Mouse (Mus musculus) liver, adult 2 months (tissue): Measurements from ENCODE around the gene Grwd1. TPM values are rescaled to one million over a fixed set of nuclear protein-coding genes. Genes with fewer than 3 reads are reported as not detected.

ENCODE experiments used
- DNase-seq: peaks from one replicate; pipeline ENCODE4 v3.0.0-alpha.2; 2011; ENCODE audit warnings: low read depth, low spot score; ENCODE audit errors: extremely low read depth
- H3K27ac ChIP-seq: fragments of 200-500 bp; replicated peaks from 2 replicates; pipeline ENCODE4 v1.5.1; 2012; ENCODE audit warnings: low read depth, mild to moderate bottlenecking, control low read depth, inconsistent platforms, low read length; ENCODE audit not compliant: insufficient read depth
- H3K27me3 ChIP-seq: fragments of 200-500 bp; 2 replicates; pipeline ENCODE4 v1.6.1; 2012; ENCODE audit warnings: mild to moderate bottlenecking, moderate library complexity, low read length, inconsistent platforms; ENCODE audit not compliant: control insufficient read depth, insufficient read depth
- H3K36me3 ChIP-seq: fragments of 200-500 bp; 2 replicates; pipeline ENCODE4 v1.6.1; 2012; ENCODE audit warnings: low read length, inconsistent platforms; ENCODE audit not compliant: control insufficient read depth, insufficient read depth
- H3K4me1 ChIP-seq: fragments of 200-500 bp; 2 replicates; pipeline ENCODE4 v1.6.1; 2011; ENCODE audit warnings: low read length; ENCODE audit not compliant: control insufficient read depth, insufficient read depth
- H3K4me3 ChIP-seq: fragments of 200-500 bp; 2 replicates; pipeline ENCODE4 v1.5.1; 2011; ENCODE audit warnings: low read depth, mild to moderate bottlenecking, control low read depth, low read length, moderate library complexity; ENCODE audit not compliant: insufficient read depth
- H3K79me2 ChIP-seq: fragments of 200-500 bp; 2 replicates; pipeline ENCODE4 v1.6.1; 2012; ENCODE audit warnings: inconsistent platforms, mild to moderate bottlenecking, low read length, moderate library complexity; ENCODE audit not compliant: control insufficient read depth, insufficient read depth
- H3K9ac ChIP-seq: fragments of 200-500 bp; 2 replicates; pipeline ENCODE4 v1.6.1; 2012; ENCODE audit warnings: low read depth, mild to moderate bottlenecking, control low read depth, inconsistent platforms, low read length
- CTCF ChIP-seq: fragments of 200-500 bp; IDR thresholded peaks from 2 replicates; pipeline ENCODE4 v1.5.1; 2011; ENCODE audit warnings: low read depth, low read length, control low read depth
- POLR2A ChIP-seq: fragments of 200-500 bp; IDR thresholded peaks from 2 replicates; pipeline ENCODE4 v1.6.1; 2011; ENCODE audit warnings: low read length, control low read depth; ENCODE audit not compliant: insufficient read depth; ENCODE audit errors: extremely low read depth
- WGBS: fragments of 180-500 bp; shearing (Covaris S2); methylation state at CpG from one replicate; pipeline ENCODE4 v1.1.7; 2018; 5-methylcytosine and 5-hydroxymethylcytosine counted together
- polyA plus RNA-seq: library from polyadenylated mRNA; depleted of rRNA; stranded (reverse); fragments of >200 nt; gene quantifications from 2 replicates; pipeline ENCODE4 v1.2.3, GENCODE M21; 2012
- total RNA-seq: library from RNA; depleted of rRNA; stranded (reverse); fragments of >200 nt; gene quantifications from 2 replicates; pipeline ENCODE4 v1.2.3, GENCODE M21; 2014

Gene Grwd1
- total and polyA plus RNA-seq, 2 experiments = 5.3 to 11.0 TPM

DNA sequence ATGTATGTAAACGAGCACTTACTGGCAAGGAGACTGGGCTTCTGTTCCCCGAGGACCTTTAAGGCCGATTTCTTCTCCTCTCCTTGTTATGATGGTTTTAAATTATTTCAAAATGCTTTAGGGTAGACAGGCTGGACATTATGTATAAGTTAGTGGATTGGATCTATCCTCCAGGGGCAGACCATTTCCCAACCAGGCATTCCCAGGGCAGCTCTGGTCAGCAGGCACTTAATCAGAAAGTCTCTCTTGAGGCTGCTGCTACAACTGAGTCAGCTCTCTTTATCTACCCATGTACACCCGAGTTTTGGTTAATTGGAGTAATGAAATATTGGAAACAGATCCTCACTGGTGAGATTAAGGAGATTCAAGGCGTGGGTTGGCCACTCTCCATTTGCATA is 383 bp upstream of the Grwd1 start:
- Histone ChIP-seq H3K27ac (no peak overlapping the region), H3K27me3 (peaks cover 22% of the 10 kb centered on the region), H3K79me2 (no peaks in the 10 kb centered on the region; the same call in 1 of the 2 replicates), H3K9ac (no peak overlapping the region), H3K4me3 (no peak overlapping the region), H3K36me3 (no peaks in the 10 kb centered on the region; the same call in 1 of the 2 replicates), H3K4me1 (peaks cover 6% of the 10 kb centered on the region; the same call in 1 of the 2 replicates)
- WGBS = 23% methylated on average over 5 of the region's 5 CpGs
- DNase-seq = no peak
- TF ChIP-seq POLR2A (no peak), CTCF (no peak)

DNA sequence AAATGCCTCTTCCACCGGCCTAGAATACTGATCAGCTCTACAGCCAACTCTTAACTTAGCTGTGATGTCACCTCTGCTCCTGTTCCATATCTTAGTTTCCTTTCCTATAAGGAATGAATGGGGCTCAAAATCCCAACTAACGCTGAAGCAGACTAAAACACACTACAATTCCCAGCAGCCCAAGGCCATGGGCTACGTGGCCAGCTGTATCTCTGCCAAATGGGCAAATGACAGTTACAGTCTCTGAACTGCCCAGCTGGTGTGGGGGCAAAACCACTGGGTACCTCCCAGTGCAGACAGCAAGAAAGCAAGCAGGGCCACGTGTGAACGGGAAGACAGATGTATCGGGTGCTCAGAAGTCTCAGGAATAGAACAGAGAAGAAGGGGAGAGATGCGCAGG is 4.1 kb downstream of the Grwd1 start:
- Histone ChIP-seq H3K79me2 (no peaks in the 10 kb centered on the region; the same call in 1 of the 2 replicates), H3K36me3 (peaks cover 6% of the 10 kb centered on the region), H3K4me1 (peaks cover 6% of the 10 kb centered on the region; the same call in 1 of the 2 replicates), H3K27me3 (no peaks in the 10 kb centered on the region), H3K4me3 (no peak overlapping the region), H3K27ac (no peak overlapping the region), H3K9ac (no peak overlapping the region)
- WGBS = 79% methylated on average over 7 of the region's 7 CpGs
- TF ChIP-seq CTCF (no peak), POLR2A (no peak)
- no peak for DNase-seq

DNA sequence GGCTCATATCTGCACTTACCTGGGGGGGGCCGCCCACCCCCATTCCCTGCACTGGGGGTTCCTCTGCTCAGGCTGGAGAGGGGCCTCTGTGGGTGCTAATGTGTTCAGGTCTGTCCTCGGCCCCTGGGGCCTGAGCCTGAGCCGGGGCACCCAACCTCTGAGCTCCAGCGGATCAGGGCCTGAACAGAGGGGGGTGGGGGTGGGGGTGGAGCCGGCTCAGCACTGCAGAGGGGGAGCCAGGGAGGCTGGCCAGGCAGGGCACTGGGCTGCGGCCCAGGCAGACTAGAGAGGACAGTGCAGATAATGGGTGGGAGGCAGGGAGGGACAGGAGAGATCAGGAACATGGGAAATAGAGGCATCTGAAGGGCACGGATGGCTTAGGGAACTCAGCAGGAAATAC is 6.1 kb downstream of the Grwd1 start, which contains the start of gene Kcnj14:
Gene Kcnj14 (minus strand): TSS at position 185 of the 400 bp plus-strand sequence.
- no peak within 1 kb of the TSS for H3K9ac ChIP-seq
- no peak within 1 kb of the TSS for H3K4me3 ChIP-seq
- no peak for TF ChIP-seq POLR2A
- no peak for TF ChIP-seq CTCF
- no peaks in the 10 kb centered on the region for H3K4me1 ChIP-seq
- H3K79me2 ChIP-seq = no peaks in the 10 kb centered on the region
- DNase-seq = no peak
- H3K27ac ChIP-seq = no peak within 1 kb of the TSS
- H3K36me3 ChIP-seq = peaks cover 6% of the 10 kb centered on the region
- H3K27me3 ChIP-seq = no peaks in the 10 kb centered on the region
- WGBS = 73% methylated on average over 7 of the region's 7 CpGs

DNA sequence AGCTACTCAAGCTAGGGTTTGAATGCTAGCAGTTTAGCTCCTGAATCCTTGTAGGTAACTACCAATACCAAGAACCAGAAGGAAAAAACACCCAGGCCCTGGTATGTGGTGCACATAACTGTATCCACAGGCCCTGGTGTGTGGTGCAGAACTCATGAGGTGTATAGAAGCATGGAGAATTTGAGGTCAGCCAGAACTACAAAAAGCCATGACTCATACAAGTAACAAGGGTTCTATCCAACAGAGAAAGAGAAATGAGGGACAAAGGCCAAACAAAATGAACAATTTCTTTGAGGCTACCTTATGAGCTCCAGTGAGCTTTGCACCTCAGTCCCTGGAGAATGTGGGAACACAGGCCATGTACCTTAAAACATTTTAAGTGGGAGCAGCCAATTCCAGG is 9.8 kb downstream of the Grwd1 start:
- H3K79me2 ChIP-seq = no peaks in the 10 kb centered on the region
- peaks cover 6% of the 10 kb centered on the region; the same call in 1 of the 2 replicates for H3K36me3 ChIP-seq
- H3K27me3 ChIP-seq = no peaks in the 10 kb centered on the region
- no peak overlapping the region for H3K27ac ChIP-seq
- H3K9ac ChIP-seq = no peak overlapping the region
- DNase-seq = no peak
- no peaks in the 10 kb centered on the region for H3K4me1 ChIP-seq
- no peak overlapping the region for H3K4me3 ChIP-seq
- no peak for TF ChIP-seq CTCF
- no peak for TF ChIP-seq POLR2A

DNA sequence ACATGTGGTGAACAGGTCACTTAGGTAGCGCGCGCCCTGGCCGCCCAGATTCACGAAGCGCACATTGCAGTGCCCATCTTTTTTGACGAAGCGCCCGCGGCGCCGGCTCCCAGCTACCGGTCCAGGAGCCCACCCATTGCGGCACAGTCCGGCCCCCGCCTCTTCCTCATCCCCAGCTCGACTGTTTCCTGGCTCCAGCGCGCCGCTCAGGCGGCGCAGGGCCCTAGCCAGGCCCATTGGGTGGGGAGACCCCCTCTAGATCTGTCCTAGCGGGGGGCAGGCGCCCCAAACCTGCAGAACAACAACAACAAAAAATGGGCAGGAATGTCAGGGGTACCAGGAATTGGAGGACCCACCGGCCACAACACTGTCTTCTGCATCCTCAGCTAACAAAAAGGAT is 10.9 kb downstream of the Grwd1 start:
- Histone ChIP-seq H3K79me2 (no peaks in the 10 kb centered on the region), H3K36me3 (peaks cover 2% of the 10 kb centered on the region; the same call in 1 of the 2 replicates), H3K4me3 (no peak overlapping the region), H3K9ac (no peak overlapping the region), H3K27me3 (no peaks in the 10 kb centered on the region), H3K4me1 (no peaks in the 10 kb centered on the region), H3K27ac (no peak overlapping the region)
- TF ChIP-seq CTCF = no peak
- no peak for TF ChIP-seq POLR2A
- 24% methylated on average over 25 of the region's 25 CpGs for WGBS
- no peak for DNase-seq

DNA sequence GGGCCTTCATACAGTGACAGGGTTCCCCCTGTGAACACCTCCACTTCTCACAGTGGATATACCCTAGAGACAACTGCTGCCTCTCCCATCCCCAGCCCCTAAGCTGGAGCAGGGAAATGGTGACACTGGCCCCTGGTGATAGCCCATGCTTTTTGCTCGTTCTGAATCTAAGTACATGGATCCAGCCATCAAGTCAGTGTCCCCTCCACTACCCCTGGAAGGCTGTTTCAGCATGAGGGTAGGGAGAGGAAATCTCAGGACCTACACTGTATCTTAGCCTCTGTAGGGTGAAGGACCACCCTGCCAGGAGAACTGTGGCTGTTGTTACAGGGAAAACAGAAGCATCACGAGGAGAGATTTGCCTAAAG is 14.8 kb downstream of the Grwd1 start:
- 76% methylated on average over 2 of the region's 2 CpGs for WGBS
- no peak for DNase-seq

More for the DNA sequence above, 14.8 kb downstream of the Grwd1 start:
- Histone ChIP-seq H3K36me3 (peaks cover 10% of the 10 kb centered on the region), H3K4me3 (no peak overlapping the region), H3K79me2 (peaks cover 3% of the 10 kb centered on the region; the same call in 1 of the 2 replicates), H3K4me1 (peaks cover 6% of the 10 kb centered on the region), H3K27me3 (no peaks in the 10 kb centered on the region), H3K9ac (no peak overlapping the region), H3K27ac (no peak overlapping the region)
- TF ChIP-seq POLR2A (no peak), CTCF (no peak)
